Mouse (Mus musculus) G1E (cell line): Measurements from ENCODE around the gene Mnat1.

Experiments used
- CTCF ChIP-seq: IDR thresholded peaks from 2 replicates; pipeline ENCODE4 v1.5.1; 2012; ENCODE audit warnings: low read depth, low read length, inconsistent platforms, mixed read lengths
- GATA1 ChIP-seq: IDR thresholded peaks from 2 replicates; pipeline ENCODE4 v1.6.1; 2012; ENCODE audit warnings: borderline replicate concordance, low read length, inconsistent platforms, mixed read lengths
- GATA2 ChIP-seq: IDR thresholded peaks from 2 replicates; pipeline ENCODE4 v1.6.1; 2012; ENCODE audit warnings: low read depth, low read length, inconsistent platforms, borderline replicate concordance
- POLR2AphosphoS5 ChIP-seq: IDR thresholded peaks from 2 replicates; pipeline ENCODE4 v1.6.1; 2012; ENCODE audit warnings: low read depth, low read length, inconsistent platforms; ENCODE audit not compliant: insufficient replicate concordance
- TAL1 ChIP-seq: conservative IDR thresholded peaks from 2 replicates; pipeline ENCODE4 v1.6.1; 2012; ENCODE audit warnings: low read depth, low read length, inconsistent platforms, mixed read lengths

DNA sequence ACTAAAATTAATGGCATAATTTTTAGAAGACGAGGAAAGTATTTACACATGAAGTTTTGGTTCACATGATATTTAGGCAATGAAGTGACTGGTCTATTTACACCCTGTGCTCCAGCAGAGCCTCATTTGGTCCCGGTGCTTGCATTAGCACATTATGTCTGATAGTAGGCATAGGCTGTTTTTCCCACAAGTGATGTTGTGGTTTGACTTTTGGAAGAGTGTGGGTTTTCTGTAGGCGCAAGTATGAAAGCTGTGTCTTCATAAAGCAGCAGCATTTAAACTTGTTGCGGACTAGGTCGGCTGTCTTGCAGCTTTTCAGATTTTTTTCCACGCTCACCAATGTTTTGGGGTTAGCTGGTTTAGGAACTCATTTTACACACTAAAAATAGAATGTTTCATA is 135.8 kb downstream of the Mnat1 start:
- TF ChIP-seq GATA1 (no peak), CTCF (no peak), TAL1 (no peak), POLR2AphosphoS5 (no peak), GATA2 (no peak)
